Mouse (Mus musculus): Measurements from ENCODE around the gene Eif5.
"Not testable (repeated sequence)": the region's sequence is repeated elsewhere in the genome, so short reads cannot be mapped to it uniquely, and the experiment has no call there.

Eif5 gene

DNA sequence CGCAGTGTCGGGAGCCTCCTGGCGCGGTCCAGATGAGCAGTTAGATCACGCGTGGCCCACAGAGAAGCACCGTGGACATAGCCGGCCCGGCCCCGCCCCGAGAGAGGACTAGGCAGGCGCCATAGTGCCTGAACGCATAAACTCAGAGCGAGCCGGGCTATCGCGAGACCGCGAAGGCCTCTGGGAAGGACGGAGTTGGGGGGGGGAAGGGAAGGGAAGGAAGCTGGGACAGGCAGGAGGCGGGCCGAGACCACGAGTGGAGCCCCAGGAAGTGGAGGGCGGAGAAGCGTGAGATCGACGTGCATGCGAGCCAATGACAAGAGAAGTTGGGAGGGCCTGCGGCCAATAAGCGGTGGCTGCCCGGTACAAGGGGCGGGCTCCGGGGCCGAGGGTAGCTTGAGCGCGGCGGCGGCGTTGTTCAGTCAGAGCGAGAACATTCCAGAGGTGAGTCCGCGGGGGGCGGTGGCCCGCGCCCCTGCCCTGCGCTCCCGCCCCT, at the start of gene Eif5:
Gene Eif5 (plus strand): TSS at position 221 of the 496 bp plus-strand sequence.
- DNase-seq, result peak; percentile 100

DNA sequence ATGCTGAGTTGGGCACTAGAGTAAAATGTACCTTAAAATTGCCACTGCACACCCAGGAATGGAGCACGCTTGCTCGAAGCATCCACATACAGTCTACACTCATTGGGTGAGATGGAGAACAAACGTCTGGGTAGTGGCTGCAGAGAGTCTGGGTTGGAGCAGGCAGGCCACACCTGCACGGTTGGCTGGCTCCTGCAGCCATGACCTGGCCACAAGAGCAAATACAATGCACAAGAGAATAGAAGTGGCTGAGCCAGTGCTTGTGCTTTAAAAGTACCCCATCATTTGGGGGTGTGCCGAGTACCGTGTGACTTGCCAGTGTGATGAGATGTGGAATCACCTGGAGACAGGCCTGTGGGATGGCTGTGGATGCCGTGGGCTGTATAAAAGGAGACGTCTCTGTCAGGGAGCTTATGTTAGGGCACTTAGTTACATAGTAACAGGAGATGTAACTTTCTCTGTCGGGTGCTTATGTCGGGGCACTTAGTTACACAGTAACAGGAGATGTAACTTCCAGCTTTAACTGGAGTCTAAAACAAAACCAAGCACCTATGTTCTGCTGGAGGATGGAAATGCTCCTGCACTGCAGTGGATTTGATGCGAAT, 48.5 kb upstream of the Eif5 start:
- DNase-seq, result peak; percentile 34

DNA sequence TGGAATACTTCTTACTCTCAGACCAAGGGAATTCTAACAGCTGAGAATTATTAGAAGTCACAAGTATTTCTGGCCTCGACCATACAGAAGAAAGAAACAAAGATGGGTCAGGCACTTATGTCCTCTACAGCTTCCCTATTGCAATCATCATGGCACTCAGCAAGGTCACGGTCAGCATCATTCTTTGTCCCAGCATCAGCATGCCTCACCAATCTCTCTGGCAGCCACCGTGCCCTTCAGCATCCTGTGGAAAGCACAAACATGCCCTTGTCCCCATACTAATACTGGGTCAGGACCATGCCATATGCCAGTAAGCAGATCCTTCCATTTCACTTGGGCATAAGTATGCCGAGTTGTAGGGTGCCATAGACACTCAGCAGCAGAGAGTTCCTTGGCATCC, 42.9 kb upstream of the Eif5 start:
- no peak for DNase-seq

DNA sequence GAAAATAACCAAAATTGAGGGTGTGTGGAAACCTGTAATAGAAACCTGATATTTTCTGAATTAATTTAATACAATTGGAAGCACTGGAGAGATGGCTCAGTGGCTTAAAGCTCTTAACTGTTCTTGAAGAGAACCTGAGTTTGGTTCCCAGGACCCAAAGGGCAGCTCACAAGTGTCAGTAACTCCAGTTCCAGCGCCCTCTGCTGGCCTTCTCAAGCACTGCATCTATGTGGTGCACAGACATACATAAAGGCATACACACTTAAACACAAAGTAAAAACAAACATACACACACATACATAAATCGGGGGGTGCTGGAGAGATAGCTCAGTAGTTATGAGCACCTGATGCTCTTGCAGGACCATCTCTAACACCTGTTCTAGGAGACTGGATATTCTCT, 40.7 kb upstream of the Eif5 start:
- DNase-seq, result no peak

DNA sequence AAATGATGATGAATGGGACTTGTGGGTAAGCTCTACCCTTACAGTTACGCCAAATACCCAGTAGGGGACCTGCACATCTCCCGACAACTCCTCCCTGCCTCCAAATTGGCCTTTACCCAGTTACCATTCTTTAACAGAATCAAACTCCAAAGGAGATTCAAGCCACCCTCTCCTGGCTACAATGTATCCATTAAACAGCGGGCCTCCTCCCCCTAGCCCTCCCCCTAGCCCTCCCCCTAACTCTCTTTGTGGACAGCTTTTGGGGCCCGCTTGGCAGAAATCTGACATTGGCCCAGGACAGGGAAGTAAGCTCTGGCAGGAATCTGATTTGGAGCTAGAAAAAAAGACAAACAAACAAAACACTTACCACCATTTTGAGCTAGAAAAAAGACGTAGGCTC, 38.2 kb upstream of the Eif5 start:
- DNase-seq, result no peak

DNA sequence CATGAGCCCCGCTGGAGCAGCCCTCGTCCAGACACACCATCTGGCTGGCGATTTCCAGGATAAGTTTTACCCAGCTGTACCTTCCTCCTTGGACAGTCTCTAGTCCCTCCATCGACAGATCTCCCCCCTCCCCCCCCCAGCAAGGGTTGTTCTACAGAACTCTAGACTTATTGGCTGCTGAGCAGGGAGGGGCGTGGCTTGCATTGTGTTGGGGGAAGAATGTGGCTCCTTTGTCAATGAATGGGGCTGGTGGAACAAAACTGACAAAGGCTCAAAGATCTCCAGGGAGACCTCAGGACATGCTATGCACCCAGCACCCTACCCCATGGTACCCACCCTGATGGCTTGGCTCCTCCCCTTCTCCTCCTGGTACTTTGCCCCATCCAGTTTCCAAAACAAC, 37.1 kb upstream of the Eif5 start:
- no peak for DNase-seq

DNA sequence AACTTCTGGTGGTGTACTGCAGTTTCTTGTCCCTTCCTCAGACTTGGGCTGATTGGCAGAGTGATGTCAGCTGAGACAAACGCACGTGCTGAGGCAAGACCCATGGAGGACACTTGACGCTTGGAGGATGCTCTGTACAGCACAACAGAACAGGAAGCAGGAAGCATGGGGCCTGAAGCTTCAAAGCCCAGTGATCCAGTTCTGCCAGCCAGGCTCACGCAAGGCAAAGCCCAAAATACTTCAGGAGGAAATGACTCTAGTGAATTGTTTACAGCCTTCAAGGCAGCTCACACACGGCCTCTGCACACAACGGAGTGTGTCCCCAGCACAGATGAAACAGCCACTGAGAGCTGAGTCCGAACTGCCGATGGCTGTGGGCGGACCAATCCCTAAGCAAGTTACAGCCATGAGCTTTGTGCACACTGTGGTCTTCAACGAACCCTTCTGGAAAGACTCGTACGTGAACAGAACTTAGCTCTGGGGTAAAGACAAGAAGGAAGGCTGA, 34.7 kb upstream of the Eif5 start:
- DNase-seq, result peak; percentile 29

DNA sequence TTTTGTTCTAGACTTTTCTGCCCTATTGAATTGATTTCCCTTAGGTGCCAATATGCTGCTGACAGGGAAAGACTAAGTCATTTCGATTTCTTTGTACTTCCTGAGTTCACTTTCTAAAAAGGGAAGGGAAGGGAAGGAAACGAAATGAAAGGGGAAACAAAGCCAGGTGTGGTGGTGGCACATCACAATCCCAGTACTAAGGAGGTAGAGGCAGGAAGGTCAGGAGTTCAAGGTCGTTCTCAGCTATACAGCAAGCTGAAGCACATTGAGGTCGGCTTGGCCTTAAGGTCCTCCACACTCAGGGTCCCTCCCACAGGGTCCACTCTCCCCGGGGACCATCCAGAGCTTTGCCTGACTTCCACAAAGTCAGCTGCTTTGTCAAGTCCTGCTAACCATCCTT, 34.2 kb upstream of the Eif5 start:
- DNase-seq, result no peak

DNA sequence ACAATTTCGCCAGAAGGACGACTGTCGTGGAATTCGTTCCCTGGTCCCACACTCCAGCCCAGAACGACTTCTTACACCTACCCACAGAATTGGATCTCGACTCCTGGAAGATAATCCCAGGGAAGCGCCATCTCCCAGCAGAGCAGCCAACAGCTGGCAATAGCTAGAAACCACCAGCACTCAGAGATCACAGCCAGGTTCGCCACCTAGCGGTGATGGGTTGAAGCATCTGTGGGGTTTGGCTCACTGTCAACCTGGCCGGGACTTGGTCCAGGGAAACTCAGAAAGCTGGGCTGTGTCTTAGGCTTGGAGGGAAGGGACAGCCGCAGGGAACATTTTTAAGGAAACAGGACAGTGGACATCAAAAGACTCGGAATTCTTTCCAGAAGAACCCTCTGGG, 32.9 kb upstream of the Eif5 start:
- peak; percentile 96 for DNase-seq

DNA sequence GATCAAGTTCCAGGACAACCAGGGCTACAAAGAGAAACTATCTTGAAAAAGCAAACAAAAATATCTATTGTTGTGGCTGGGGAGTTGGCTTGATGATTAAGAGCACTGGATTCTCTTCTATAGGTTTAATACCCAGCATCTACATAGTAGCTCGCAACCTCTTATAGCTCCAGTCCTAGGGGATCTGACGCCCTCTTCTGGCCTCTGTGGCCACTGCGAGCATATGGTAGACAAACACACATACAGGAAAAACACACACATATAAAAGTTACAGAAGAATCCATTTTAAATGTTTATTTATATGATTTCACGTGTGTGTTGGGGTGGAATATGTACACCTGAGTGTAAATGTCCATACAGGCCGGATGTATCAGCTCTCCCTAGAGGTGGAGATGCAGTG, 30.8 kb upstream of the Eif5 start:
- no peak for DNase-seq

DNA sequence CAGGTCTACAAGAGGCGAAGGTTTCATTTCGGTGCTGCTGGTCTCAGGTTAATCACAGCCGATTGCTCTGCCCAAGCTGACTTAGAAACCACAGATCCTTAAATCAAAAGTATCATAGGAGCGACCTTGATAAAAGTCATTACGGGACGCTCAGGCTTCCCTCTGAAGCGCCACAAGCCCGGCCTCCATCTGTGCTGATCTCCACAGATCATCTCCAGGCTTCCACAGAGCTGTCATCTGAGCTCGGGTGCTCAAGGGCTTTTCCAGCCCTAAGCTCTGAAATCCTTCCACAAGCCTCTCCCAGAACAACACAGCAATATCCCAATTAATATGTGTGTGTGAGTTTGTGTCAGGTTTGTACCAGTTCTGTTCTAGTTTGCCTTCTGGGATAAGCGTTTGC, 29.9 kb upstream of the Eif5 start:
- no peak for DNase-seq

DNA sequence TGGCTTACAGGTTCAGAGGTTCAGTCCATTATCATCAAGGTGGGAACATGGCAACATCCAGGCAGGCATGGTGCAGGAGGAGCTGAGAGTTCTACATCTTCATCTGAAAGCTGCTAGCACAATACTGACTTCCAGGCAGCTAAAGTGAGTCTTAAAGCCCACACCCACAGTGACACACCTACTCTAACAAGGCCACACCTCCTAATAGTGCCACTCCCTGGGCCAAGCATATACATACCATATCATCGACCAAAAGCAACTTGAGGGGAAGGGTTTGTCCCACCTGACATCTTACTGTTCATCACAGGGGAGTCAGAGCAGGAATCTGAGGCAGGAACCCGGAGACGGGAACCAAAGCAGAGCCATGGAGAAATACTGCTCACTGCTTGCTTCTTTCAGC, 29.4 kb upstream of the Eif5 start:
- DNase-seq, result not testable (repeated sequence)

DNA sequence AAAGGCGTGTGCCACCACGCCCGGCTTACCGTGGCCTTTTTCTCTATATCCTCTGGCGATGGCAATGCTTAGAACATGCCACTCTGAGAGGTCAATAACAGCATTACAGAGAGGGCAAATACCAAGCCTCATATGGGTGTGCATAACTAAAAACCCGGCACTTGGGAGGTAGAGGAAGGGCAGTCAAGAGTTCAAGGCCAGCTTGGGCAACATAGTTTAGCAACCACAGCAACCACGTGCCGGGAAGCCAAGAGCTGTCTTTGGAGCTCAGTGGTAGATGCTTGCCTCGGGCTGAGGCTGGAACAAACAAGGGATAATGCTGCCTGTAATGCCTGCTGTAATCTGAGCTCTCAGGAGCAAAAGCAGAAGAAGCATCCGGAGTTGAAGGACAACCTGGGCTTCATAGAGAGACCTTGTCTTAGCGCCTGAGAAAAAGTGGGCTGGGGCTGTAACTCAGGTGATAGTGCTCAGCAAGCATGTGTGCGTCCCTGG, 25.2 kb upstream of the Eif5 start:
- DNase-seq, result no peak

DNA sequence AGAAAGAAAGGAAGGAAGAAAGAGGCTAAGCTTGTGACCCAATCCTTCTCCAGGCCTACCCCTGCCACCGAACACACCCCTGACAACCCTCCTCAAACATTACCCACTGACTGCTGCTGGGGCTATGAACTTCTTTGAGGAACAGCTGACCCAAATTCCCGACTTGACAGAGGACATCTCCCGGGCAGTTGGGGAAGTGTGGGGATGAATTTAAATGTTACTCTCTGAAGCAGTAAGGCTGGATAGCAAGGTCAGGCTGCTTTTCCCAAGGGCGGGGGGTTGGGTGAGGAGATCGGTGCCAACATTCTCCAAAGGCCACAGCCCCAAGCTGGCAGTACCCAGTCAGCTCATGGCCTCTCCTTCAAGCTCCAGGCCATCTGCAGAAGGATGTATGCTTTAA, 24.1 kb upstream of the Eif5 start:
- DNase-seq, result peak; percentile 65

DNA sequence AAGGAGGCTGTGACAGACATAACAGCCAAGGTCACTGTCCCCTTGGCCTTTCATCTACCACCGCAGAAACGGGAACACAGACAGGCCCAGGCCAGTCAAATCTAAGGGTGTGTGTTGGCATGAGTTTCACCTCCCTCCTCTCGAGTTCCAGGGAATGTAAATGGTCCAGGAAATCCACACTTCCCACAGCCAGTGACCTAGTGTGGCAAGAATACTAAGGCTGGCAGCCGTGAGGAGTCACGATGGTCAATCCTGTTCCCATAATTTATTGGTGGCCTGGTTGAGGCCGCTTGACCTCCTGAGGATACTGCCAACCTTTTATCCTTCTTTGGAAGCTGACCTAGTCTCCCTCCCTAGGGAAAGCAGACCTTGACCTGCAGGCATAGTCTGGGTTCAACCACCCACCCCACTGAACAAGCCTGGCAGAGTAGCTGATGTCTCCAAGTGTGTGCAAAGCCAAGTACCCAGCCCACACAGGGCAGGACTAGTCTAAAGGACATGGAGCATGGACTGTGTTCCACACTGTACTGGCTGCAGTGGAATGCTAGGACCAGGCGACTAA, 23.5 kb upstream of the Eif5 start:
- DNase-seq, result peak; percentile 75

DNA sequence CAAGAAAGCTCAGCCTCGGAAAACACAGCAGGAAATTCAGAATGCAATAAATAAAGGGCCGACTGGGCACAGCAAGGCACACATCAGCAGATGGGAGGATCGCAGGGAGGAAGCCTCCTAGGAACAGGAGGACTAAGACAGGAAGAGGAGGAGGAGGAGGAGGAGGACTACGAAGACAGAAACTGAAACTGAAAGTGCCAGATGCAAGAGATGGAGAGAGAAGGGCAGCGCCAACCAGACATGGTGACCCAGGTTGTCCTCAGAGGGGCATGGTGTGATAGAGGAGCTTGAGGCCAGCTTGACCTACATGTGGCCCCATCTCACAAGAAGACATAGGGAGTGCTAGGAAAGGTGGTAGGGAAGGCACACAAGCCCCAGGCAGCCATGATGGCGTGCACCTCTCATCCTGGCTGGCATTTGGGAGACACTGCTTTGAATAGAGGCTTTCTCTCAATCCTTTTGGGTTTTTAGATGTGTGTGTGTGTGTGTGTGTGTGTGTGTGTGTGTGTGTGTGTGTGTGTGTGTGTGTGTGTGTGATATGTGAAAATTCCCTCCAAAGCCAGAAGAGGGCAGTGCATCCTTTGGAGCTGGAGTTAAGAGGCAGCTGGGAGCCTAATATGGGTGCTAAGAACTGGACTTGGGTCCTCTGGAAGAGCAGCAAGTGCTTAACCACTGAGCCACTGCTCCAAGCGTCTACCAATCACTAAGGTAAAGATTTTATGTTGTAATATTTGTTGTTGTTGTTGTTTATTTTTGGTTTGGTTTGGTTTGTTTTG, 22.8 kb upstream of the Eif5 start:
- DNase-seq, result no peak

DNA sequence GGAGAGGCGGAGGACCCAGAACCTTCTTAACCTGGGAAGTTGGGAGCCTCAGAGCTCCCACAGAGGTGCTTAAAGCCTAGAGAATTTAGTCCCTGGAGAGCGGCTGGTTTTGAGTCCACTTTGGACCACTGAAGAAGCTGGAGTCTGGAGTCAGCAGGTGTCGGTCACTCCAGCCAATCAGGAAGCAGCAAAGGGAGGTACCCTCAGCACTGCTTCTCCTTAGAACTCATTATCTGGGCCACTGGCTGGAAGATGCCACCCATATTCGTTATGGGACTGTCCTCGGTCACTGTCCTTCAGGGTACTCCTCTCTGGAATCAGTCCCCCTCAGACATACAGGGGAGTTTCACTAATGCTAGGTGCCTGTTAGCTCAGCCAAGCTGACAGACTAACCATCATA, 21.9 kb upstream of the Eif5 start:
- no peak for DNase-seq

DNA sequence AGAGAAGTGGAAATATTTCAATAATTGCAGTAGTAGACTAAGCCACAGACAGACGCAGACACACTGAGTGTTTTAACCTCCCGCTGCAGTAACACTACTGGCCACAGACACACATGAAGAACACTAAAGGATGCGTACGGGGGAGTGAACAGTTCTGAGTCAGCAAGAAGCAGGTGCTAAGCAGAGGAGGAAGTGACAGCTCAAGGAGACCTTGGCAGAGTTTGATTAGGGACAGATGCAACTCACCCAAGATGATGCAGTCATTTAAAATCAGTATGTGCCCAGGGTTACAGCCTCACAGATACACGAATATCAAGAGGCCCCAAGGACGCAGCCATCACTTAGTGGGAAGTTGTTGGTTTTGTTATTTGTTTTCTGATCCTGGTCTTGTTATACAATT, 21.0 kb upstream of the Eif5 start:
- DNase-seq, result no peak

DNA sequence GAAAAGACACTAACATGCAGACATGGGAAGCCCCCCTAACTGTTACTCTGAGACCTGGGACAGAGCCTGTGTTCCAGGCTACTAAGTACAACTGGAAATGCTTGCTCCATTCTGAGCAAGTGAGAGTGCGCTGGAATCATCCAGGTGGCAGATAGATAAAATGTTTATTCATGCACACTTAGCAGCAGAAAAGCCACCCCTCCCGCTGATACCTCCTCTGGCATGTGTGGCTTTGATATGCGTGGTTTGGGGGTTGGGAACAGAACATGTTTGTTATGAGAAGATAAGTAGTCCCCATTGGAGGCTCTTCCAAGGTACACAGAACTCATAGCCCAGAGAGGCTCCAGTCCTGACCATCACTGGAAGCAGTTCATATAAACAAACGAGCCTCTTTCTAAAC, 19.9 kb upstream of the Eif5 start:
- DNase-seq, result no peak

DNA sequence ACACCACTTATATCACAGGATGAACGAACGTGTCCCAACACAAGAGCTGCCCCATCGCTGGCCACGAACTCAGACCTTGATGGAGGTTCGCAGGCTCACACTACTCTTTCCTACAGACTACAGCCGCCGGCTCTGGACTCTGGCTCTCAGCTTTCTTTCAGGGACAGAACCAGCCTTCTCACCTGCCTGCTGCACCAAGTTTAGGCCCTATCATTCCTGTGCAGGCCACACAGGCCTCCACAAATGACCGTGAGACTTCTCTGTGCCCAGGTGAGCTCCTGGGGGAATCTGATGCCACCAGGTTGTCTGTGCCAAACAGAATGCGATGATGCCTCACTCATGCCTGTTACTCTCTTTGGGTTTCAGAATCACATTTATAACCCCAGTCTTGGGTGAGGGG, 19.4 kb upstream of the Eif5 start:
- no peak for DNase-seq

DNA sequence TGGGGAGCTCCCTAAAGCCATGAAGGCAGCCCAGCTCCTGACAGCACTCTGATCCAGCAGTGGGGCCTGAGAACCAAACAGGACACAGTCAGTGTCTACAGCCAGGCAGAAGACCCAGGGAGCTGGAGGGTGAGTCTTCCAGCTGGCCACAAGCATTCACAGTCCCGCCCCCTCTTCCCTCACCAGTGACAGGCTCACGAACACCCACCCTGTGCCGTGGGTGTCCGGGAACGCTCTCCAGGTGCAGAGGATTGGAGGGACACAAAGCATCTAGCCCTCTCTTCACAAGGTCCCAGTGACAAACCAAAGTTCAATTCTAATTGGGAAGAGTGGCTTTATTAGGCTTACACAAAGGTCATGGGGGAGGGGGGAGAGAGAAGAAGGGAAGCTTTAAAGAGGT, 18.0 kb upstream of the Eif5 start:
- DNase-seq, result no peak

DNA sequence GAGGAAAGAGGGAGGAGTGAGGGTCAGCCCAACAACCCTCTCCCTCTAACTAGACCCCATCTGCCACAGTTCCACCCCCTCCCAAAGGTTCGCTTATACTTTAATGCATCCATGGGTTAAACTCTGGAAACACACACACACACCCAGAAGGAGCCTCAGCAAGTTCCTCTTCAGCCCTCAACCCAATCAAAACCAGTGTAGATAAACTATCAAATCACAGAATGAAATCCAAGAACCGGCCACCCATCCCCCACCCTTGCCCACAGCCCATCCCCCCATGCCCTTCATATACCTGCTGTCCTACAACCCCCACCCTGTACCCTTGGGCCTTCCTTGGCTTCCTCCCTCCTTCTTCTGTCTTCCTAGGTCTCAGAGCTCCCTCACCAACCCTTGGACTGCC, 16.8 kb upstream of the Eif5 start:
- DNase-seq, result no peak

DNA sequence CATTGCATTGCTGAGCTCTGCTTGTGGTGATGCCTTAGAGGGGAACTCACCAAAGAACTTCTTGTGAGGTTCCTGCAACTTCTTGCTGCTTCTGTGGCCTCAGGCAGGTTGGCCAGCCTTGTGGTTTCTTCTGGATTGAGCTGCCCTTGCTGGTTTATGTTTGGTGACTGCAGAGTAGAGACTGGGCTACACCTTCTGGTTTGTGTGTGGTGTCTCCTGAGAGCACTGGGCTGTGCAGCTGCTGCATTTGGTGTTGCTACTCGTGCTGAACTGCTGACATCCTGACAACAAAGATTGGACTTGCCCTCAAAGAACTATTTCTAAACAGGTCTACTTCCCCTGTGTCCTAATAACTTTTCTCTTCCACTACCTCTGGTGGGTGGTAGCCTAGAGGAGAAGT, 13.3 kb upstream of the Eif5 start:
- no peak for DNase-seq

DNA sequence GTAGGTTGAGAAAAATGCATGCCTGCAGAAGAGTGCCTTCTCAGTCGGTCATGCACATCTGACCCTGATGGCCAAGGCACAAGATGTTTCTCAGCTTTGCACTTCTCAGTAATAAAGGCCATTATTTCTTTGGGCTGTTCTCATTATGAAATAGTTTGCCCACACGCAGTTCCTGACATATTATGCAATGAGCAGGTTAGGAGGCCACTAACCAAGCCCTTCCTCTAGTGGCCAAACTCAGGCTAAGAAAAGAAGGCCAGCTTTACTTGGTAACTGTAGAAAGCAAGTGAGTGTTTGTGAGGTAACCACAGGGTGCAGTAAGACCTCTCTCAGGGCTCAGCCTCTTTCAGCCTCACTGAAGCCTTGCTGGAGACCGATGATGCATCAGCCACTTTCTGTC, 12.9 kb upstream of the Eif5 start:
- DNase-seq, result no peak

All from kidney, postnatal 14 days (tissue).